Mouse (Mus musculus) hindbrain, embryonic 13.5 days (tissue): ENCODE data around the gene Crb1. TPM values are rescaled to one million over a fixed set of nuclear protein-coding genes. Genes with fewer than 3 reads are reported as not detected.

Experiments used
- polyA plus RNA-seq: library from polyadenylated mRNA; unstranded; fragments of >200 nt; fragmentation: Nextera tagmentation; extraction: Ambion mirVana; gene quantifications from 2 replicates; pipeline ENCODE4 v1.2.1, GENCODE M21; 2015

The Crb1 gene
- polyA plus RNA-seq, 1 experiment from 2014 or later, result 1.7 TPM

Other genes starting within 250 kb of the Crb1 start
- gene Zbtb41, start 45.2 kb upstream of the Crb1 start, polyA plus RNA-seq, result 12.8 and 13.6 TPM in 2 replicates
- 4.5 and 4.9 TPM in 2 replicates for gene Aspm, start 77.7 kb upstream of the Crb1 start, polyA plus RNA-seq
- gene F13b, start 124.6 kb upstream of the Crb1 start, polyA plus RNA-seq, result not detected in 2 replicates
- not detected in 2 replicates for gene Cfhr1, start 183.2 kb upstream of the Crb1 start, polyA plus RNA-seq